8 mouse cellular contexts compared by ENCODE assay signal in the genomic region with DNA sequence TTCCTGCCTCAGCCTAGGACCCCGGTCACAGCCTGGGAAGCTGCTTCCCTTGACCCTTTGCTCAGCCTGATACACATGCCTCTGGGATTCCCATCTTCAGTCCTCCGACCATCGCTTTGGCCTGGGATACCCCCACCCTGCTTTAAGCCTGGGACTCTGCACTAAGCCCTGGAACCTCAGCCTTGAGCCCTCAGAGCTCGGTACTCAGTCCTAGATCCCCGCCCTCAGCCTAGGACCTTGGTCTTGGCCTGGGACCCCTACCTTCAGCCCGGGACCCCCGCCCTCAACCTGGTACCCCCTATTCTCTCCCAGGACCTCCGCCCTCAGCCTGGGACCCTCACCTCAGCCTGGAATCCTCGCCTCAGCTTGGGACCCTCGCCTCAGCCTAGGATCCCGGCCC. TPM values are rescaled to one million over a fixed set of nuclear protein-coding genes. Genes with fewer than 3 reads are reported as not detected.
DNase-seq lines count a peak whose midpoint lies in the region; ATAC-seq and TF ChIP-seq lines count a peak whose summit lies in the region.

No protein-coding gene starts in this region.

- DNase-seq in cerebellum, adult 18-20 months, result peak; percentile 41 to 46
- no peak for DNase-seq in cerebellum, postnatal 36 days
- DNase-seq in spleen, adult 2 months (ENCODE audit: low read depth in 1 of 2, low spot score in 2 of 2), result peak in 1 of 2 experiments; percentile 24
- DNase-seq in spleen, postnatal 36 days (ENCODE audit: low spot score in 2 of 2), result no peak
- DNase-seq in stomach, postnatal 0 days (ENCODE audit: low spot score), result no peak
- no peak for DNase-seq in adrenal gland, postnatal 36 days
- DNase-seq in cerebellum, adult 11 months, result no peak

- no peaks in the 10 kb centered on the region for H3K9me3 ChIP-seq in limb, embryonic 15.5 days
- no peaks in the 10 kb centered on the region for H3K9me3 ChIP-seq in stomach, postnatal 0 days (ENCODE audit: control insufficient read depth, low read length)

- H3K4me1 ChIP-seq in spleen, adult 2 months (ENCODE audit: control insufficient read depth, insufficient read depth, insufficient read length), result peaks cover 10% of the 10 kb centered on the region
- peaks cover 36% of the 10 kb centered on the region for H3K4me1 ChIP-seq in limb, embryonic 15.5 days
- 0 out of 2 replicates have a peak, but pooled peaks cover 3% of the 10 kb centered on the region for H3K4me1 ChIP-seq in stomach, postnatal 0 days (replicated peaks; ENCODE audit: control insufficient read depth, insufficient read depth)

- peak overlapping the region; percentile 99 for H3K4me2 ChIP-seq in limb, embryonic 15.5 days
- peak overlapping the region; percentile 97 for H3K4me2 ChIP-seq in stomach, postnatal 0 days (replicated peaks; ENCODE audit: low read depth)

- peaks cover 4% of the 10 kb centered on the region; the same call in 1 of the 2 replicates for H3K27me3 ChIP-seq in spleen, adult 2 months (ENCODE audit: control insufficient read depth, insufficient read depth, low read length)
- no peaks in the 10 kb centered on the region for H3K27me3 ChIP-seq in limb, embryonic 15.5 days
- no peaks in the 10 kb centered on the region for H3K27me3 ChIP-seq in stomach, postnatal 0 days (ENCODE audit: control insufficient read depth, insufficient read depth, low read length)

- H3K36me3 ChIP-seq in spleen, adult 2 months (ENCODE audit: control insufficient read depth, insufficient read depth, low read length), result no peaks in the 10 kb centered on the region
- no peaks in the 10 kb centered on the region for H3K36me3 ChIP-seq in limb, embryonic 15.5 days
- H3K36me3 ChIP-seq in stomach, postnatal 0 days (ENCODE audit: control insufficient read depth, insufficient read depth, low read length), result no peaks in the 10 kb centered on the region

- no peak for TF ChIP-seq CTCF in spleen, adult 2 months (IDR thresholded peaks at IDR 0.05; ENCODE audit: extremely low read depth, insufficient read depth, insufficient read length, insufficient replicate concordance)
- no peak for TF ChIP-seq CTCF in stomach, postnatal 0 days (IDR thresholded peaks at IDR 0.05; ENCODE audit: low read depth)

- no peak for TF ChIP-seq EP300 in stomach, postnatal 0 days (optimal IDR thresholded peaks at IDR 0.05)

- H3K27ac ChIP-seq in spleen, adult 2 months (ENCODE audit: insufficient read depth, low read length), result no peak overlapping the region
- no peak overlapping the region for H3K27ac ChIP-seq in limb, embryonic 15.5 days
- no peak overlapping the region for H3K27ac ChIP-seq in stomach, postnatal 0 days (replicated peaks)

- H3K9ac ChIP-seq in limb, embryonic 15.5 days, result peak overlapping the region; percentile 62
- H3K9ac ChIP-seq in stomach, postnatal 0 days (ENCODE audit: low read length), result peak overlapping the region; percentile 74

- TF ChIP-seq POLR2A in spleen, adult 2 months (IDR thresholded peaks at IDR 0.05; ENCODE audit: low read depth, low read length), result no peak

- ATAC-seq in limb, embryonic 15.5 days (ENCODE audit: insufficient number of reproducible peaks, low FRiP score, low TSS enrichment, low read depth), result no peak
- no peak for ATAC-seq in stomach, postnatal 0 days (ENCODE audit: low FRiP score, low TSS enrichment)

- WGBS in spleen, adult 2 months, result 31% methylated on average over 11 of the region's 11 CpGs
- 9% methylated on average over 11 of the region's 11 CpGs for WGBS in limb, embryonic 15.5 days
- 12% methylated on average over 11 of the region's 11 CpGs for WGBS in stomach, postnatal 0 days

- H3K4me3 ChIP-seq in spleen, adult 2 months (ENCODE audit: extremely low read depth, insufficient read depth, insufficient read length), result peak overlapping the region; percentile 76
- H3K4me3 ChIP-seq in limb, embryonic 15.5 days, result peak overlapping the region; percentile 67
- H3K4me3 ChIP-seq in stomach, postnatal 0 days (ENCODE audit: low read depth, low read length), result peak overlapping the region; percentile 54

RNA-seq across cellular contexts. Expression of a gene that starts 0.5 kb away (rescaled TPM):
- 3.8 and 4.0 TPM in 2 replicates for polyA plus RNA-seq in spleen, adult 2 months (2012; rRNA removed)
- 19.1 and 19.2 TPM in 2 replicates for polyA plus RNA-seq in limb, embryonic 15.5 days (2015; fragmentation: Nextera tagmentation; extraction: Ambion mirVana)
- 15.3 and 18.5 TPM in 2 replicates for polyA plus RNA-seq in stomach, postnatal 0 days (2015; fragmentation: Nextera tagmentation; extraction: Ambion mirVana)
- 10 to 100 TPM; 22.9 to 32.9 TPM for total RNA-seq in adrenal gland, postnatal 36 days (2021)

Comparison
In these comparisons a context has a peak if more than half of its experiments do, and no peak if none do; other contexts are left out.
1. DNase-seq: peak in cerebellum, adult 18-20 months (2 of 2); none in cerebellum, postnatal 36 days (0 of 2), spleen, postnatal 36 days (0 of 2), stomach, postnatal 0 days (single experiment), adrenal gland, postnatal 36 days (0 of 2) and cerebellum, adult 11 months (single experiment).
2. Peak in every context shown above with its lines, with median percentiles within 50 percentile points of each other: H3K4me3 ChIP-seq.